ENCODE assay signal across 30 mouse cellular contexts in genomic region chr2:161429294-161429693, GRCm38 (mm10).
DNase-seq lines count a peak whose midpoint lies in the region; ATAC-seq and TF ChIP-seq lines count a peak whose summit lies in the region.
"Had no signal": no experiment of that assay in that cellular context is flagged by ENCODE, and none has a peak within 500 bp of the region (broad histone marks: within the 10 kb centered on the region; RNA-seq: fewer than 3 reads in every experiment).

No protein-coding gene starts in this region.

- intact Hi-C loops in heart, postnatal 36 days (cut with DNase I): no loop called here

- no peaks in the 10 kb centered on the region for H3K36me3 ChIP-seq in forebrain, embryonic 13.5 days (ENCODE audit: poor library complexity, severe bottlenecking)
- H3K36me3 ChIP-seq in forebrain, embryonic 12.5 days (replicated peaks): no peaks in the 10 kb centered on the region
- no peaks in the 10 kb centered on the region for H3K36me3 ChIP-seq in forebrain, embryonic 14.5 days (ENCODE audit: control insufficient read depth, insufficient read depth, low read length)
- no peaks in the 10 kb centered on the region for H3K36me3 ChIP-seq in forebrain, postnatal 0 days (ENCODE audit: insufficient read depth)
- H3K36me3 ChIP-seq: embryonic facial prominence, embryonic 10.5 days; embryonic facial prominence, embryonic 13.5 days; G1E; hindbrain, embryonic 10.5 days; hindbrain, embryonic 13.5 days had no signal

- no peak overlapping the region for H3K4me2 ChIP-seq in forebrain, embryonic 13.5 days
- no peak overlapping the region for H3K4me2 ChIP-seq in forebrain, embryonic 12.5 days
- H3K4me2 ChIP-seq in forebrain, embryonic 14.5 days (ENCODE audit: low read length): no peak overlapping the region
- H3K4me2 ChIP-seq in forebrain, postnatal 0 days (ENCODE audit: low read depth): no peak overlapping the region
- H3K4me2 ChIP-seq: embryonic facial prominence, embryonic 13.5 days; heart, embryonic 11.5 days; hindbrain, embryonic 13.5 days had no signal

- no peak overlapping the region for H3K9ac ChIP-seq in forebrain, embryonic 13.5 days
- no peak overlapping the region for H3K9ac ChIP-seq in forebrain, embryonic 12.5 days
- no peak overlapping the region for H3K9ac ChIP-seq in forebrain, embryonic 14.5 days (ENCODE audit: low read length)
- no peak overlapping the region for H3K9ac ChIP-seq in forebrain, postnatal 0 days
- H3K9ac ChIP-seq: embryonic facial prominence, embryonic 13.5 days; hindbrain, embryonic 13.5 days had no signal

- peak; percentile 20 for DNase-seq in brain, adult 2 months (ENCODE audit: low read depth, low spot score)
- DNase-seq in forebrain, embryonic 14.5 days (ENCODE audit: low spot score): peak; percentile 83
- peak; percentile 18 for DNase-seq in forebrain, postnatal 0 days
- no peak for DNase-seq in right cerebral cortex, adult 2 months (ENCODE audit: low spot score in 2 of 2)
- DNase-seq in heart, postnatal 36 days: no peak
- DNase-seq: adrenal gland, postnatal 10 days; adrenal gland, postnatal 36 days; B cell, adult 2 months; cerebellum, adult 11-12 months; cerebellum, adult 8-10 months; cerebellum, postnatal 10 days; cerebellum, postnatal 36 days; embryo, embryonic 11 days; gastrocnemius, adult 2 months; gastrocnemius, postnatal 14 days; heart, adult 11 months had no signal

- WGBS in forebrain, embryonic 13.5 days: 34% methylated on average over 3 of the region's 3 CpGs
- WGBS in forebrain, embryonic 12.5 days: 43% methylated on average over 3 of the region's 3 CpGs
- WGBS in forebrain, embryonic 14.5 days: 13% methylated on average over 3 of the region's 3 CpGs
- 29% methylated on average over 3 of the region's 3 CpGs for WGBS in forebrain, postnatal 0 days

- no peak for TF ChIP-seq CTCF in forebrain, postnatal 0 days (IDR thresholded peaks at IDR 0.05; ENCODE audit: low read depth)

- H3K4me1 ChIP-seq in forebrain, embryonic 13.5 days: peaks cover 5% of the 10 kb centered on the region; the same call in 1 of the 2 replicates
- peaks cover 9% of the 10 kb centered on the region for H3K4me1 ChIP-seq in forebrain, embryonic 12.5 days
- H3K4me1 ChIP-seq in forebrain, embryonic 14.5 days (ENCODE audit: control insufficient read depth, insufficient read depth, low read length): no peaks in the 10 kb centered on the region
- no peaks in the 10 kb centered on the region for H3K4me1 ChIP-seq in forebrain, postnatal 0 days (ENCODE audit: insufficient read depth)
- H3K4me1 ChIP-seq: embryonic facial prominence, embryonic 13.5 days had no signal

- no peak overlapping the region for H3K27ac ChIP-seq in forebrain, embryonic 13.5 days
- no peak overlapping the region for H3K27ac ChIP-seq in forebrain, embryonic 12.5 days
- H3K27ac ChIP-seq in forebrain, embryonic 14.5 days (ENCODE audit: low read depth, low read length): no peak overlapping the region
- no peak overlapping the region for H3K27ac ChIP-seq in forebrain, postnatal 0 days (ENCODE audit: low read depth, low read length)
- H3K27ac ChIP-seq: embryonic facial prominence, embryonic 10.5 days; embryonic facial prominence, embryonic 13.5 days; gastrocnemius, adult 2 months; hindbrain, embryonic 10.5 days; hindbrain, embryonic 13.5 days; hindbrain, postnatal 0 days had no signal

- H3K4me3 ChIP-seq in forebrain, embryonic 13.5 days: no peak overlapping the region
- H3K4me3 ChIP-seq in forebrain, embryonic 12.5 days (replicated peaks): no peak overlapping the region
- no peak overlapping the region for H3K4me3 ChIP-seq in forebrain, embryonic 14.5 days (ENCODE audit: low read depth, low read length)
- H3K4me3 ChIP-seq in forebrain, postnatal 0 days (ENCODE audit: low read depth, low read length): no peak overlapping the region
- H3K4me3 ChIP-seq: embryonic facial prominence, embryonic 10.5 days; embryonic facial prominence, embryonic 13.5 days; erythroblast, embryonic 14.5 days; gastrocnemius, adult 2 months; hindbrain, embryonic 10.5 days; hindbrain, embryonic 13.5 days had no signal

- peak; percentile 58; the same call in 1 of the 2 replicates for ATAC-seq in forebrain, embryonic 13.5 days
- no peak; the same call in 1 of the 2 replicates for ATAC-seq in forebrain, embryonic 12.5 days (ENCODE audit: low FRiP score)
- peak; percentile 48 for ATAC-seq in forebrain, embryonic 14.5 days
- ATAC-seq in forebrain, postnatal 0 days: no peak
- ATAC-seq: hindbrain, postnatal 0 days; inflammation-experienced regulatory T-cells, adult 6 months; intestine, embryonic 16.5 days; Patski had no signal

- H3K27me3 ChIP-seq in forebrain, embryonic 13.5 days: peaks cover 12% of the 10 kb centered on the region
- peaks cover 6% of the 10 kb centered on the region; the same call in 1 of the 2 replicates for H3K27me3 ChIP-seq in forebrain, embryonic 12.5 days
- H3K27me3 ChIP-seq in forebrain, embryonic 14.5 days (replicated peaks; ENCODE audit: control insufficient read depth, insufficient read depth, low read length): no peaks in the 10 kb centered on the region
- H3K27me3 ChIP-seq in forebrain, postnatal 0 days (ENCODE audit: insufficient read depth, low read length): no peaks in the 10 kb centered on the region
- H3K27me3 ChIP-seq: CH12.LX; embryonic facial prominence, embryonic 13.5 days; hindbrain, embryonic 13.5 days; Patski had no signal

- no peaks in the 10 kb centered on the region; the same call in 1 of the 2 replicates for H3K9me3 ChIP-seq in forebrain, embryonic 13.5 days (replicated peaks)
- no peaks in the 10 kb centered on the region for H3K9me3 ChIP-seq in forebrain, embryonic 12.5 days
- no peaks in the 10 kb centered on the region for H3K9me3 ChIP-seq in forebrain, embryonic 14.5 days (replicated peaks; ENCODE audit: control insufficient read depth, low read length)
- H3K9me3 ChIP-seq in forebrain, postnatal 0 days (ENCODE audit: low read length): no peaks in the 10 kb centered on the region
- H3K9me3 ChIP-seq: embryonic facial prominence, embryonic 10.5 days; embryonic facial prominence, embryonic 13.5 days; hindbrain, embryonic 10.5 days; hindbrain, embryonic 13.5 days had no signal

Comparison
In these comparisons a context has a peak if more than half of its experiments do, and no peak if none do; other contexts are left out.
1. ATAC-seq: peak in forebrain, embryonic 13.5 days (single experiment) and forebrain, embryonic 14.5 days (single experiment); none in forebrain, embryonic 12.5 days (single experiment) and forebrain, postnatal 0 days (single experiment).
2. DNase-seq: peak in brain, adult 2 months (single experiment), forebrain, embryonic 14.5 days (single experiment) and forebrain, postnatal 0 days (single experiment); none in right cerebral cortex, adult 2 months (0 of 2) and heart, postnatal 36 days (0 of 2).